Mouse (Mus musculus): ENCODE data around the gene Icmt.

Icmt gene

GRCm38 (mm10) chr4:152296874-152297861, at the start of gene Icmt:
Gene Icmt (plus strand): TSS chr4:152297227.
- peak; percentile 89 for DNase-seq (ENCODE audit: low read depth)

DNA sequence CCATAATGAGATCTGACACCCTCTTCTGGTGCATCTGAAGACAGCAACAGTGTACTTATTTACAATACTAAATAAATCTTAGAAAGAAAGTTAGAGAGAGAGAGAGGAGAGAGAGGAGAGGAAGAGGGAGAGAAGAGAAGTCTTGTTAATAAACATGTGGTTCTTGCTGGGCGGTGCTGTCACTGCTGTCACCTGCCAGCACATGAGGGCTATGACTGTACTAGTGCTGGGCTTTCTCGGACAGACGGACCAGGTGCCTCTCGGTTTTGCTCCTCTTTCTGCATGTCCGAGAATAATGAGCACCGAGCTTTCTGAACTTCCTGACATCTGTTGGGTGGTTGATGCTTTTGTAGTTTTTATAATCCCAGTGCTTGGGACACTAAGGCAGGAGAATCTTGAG, 46.4 kb upstream of the Icmt start:
- DNase-seq (ENCODE audit: low read depth), result no peak

- DNase-seq (ENCODE audit: low read depth), result no peak
Measured at GRCm38 (mm10) chr4:152253183-152253759, 43.8 kb upstream of the Icmt start.

- DNase-seq (ENCODE audit: low read depth), result no peak
Measured at GRCm38 (mm10) chr4:152257070-152257469, 40.0 kb upstream of the Icmt start.

DNA sequence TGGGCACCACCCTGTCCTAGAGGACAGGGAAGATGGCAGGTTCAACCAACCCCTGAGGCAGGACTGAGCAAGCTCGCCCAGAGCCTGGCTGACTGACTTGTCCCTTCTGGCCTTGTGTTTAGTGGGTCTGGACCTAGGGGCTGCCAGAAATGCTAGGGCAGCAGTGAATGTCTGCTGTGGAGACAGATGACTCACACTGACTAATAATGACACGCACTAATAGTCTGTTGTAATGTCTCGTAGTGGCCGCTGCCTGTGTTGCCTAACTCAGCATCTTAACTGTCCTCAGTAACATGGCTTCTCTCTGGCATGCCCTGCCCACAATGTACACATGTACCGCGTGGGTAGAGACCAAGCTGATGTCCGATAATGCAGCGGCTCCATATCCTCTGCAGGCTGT, 36.6 kb upstream of the Icmt start:
- DNase-seq (ENCODE audit: low read depth), result no peak

- no peak for DNase-seq (ENCODE audit: low read depth)
Measured at GRCm38 (mm10) chr4:152262187-152262586, 34.8 kb upstream of the Icmt start.

DNA sequence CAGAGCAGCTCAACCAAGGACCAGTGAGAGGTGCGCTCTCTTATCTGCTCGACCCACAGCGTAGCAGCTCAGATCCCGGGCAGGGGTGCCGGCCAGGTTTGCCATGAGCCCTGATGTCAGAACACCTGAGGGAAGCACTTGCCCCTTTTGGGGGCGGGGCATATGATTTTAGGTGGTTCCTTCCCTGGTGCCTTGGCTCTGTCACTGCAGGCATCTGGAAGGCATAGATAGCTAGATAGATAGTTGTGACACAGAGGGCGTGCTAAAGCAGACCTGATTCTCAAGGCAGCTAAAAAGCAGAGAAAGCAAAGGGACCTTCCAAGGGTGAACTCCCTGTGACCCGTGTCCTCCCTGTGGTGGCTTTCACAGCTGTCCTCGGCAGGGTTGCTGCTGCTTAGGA, 33.9 kb upstream of the Icmt start:
- DNase-seq (ENCODE audit: low read depth), result no peak

GRCm38 (mm10) chr4:152263512-152264176, 33.4 kb upstream of the Icmt start:
- DNase-seq (ENCODE audit: low read depth), result no peak

DNA sequence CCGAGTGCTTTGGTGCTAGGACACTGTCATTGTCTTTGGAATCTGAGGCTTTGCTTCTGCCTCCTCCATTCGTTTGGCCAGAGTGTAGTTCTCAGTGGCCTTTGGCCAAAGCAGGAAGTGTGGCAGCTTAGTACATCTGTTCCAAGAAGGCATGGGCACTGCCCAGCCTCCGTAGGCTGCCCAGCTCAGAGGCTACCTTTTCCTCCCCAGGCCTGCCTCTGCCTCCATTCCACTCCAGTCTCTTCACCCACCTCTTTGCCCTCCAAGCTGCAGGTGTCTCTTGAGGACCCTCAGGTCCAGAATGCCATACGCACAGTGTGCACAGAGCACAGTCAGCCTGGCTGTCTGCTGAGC, 32.9 kb upstream of the Icmt start:
- no peak for DNase-seq (ENCODE audit: low read depth)

DNA sequence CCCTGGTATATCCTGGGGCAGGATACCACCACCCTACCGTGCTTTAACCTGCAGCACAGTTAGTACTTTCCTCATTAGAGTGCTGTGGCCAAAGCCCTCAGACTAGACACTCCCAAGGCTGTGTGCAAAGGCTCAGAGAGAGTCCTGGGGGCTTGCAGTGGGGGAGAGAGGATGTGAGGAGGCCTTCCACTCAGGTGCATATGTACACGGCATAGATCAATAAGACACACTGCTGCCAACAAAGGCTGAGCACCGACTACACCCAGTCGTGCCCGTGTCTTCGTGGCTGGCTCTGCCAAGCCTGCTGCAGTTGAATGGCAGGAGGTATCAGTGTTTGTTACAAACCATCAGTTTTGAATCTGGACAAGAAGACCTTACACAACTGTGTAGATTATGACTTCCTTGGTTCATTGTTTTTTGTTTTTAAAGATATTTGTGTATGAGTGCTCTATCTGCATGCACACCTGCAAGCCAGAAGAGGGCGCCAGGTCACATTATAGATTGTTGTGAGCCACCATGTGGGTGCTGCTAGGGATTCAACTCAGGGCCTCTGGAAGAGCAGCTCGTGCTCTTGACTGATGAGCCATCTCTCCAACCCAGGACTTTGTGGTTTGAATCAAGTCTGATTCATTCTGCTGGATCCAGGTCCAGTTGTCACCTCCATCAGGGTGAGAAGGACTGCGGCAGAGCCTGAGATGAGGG, 32.0 kb upstream of the Icmt start:
- DNase-seq (ENCODE audit: low read depth), result no peak

DNA sequence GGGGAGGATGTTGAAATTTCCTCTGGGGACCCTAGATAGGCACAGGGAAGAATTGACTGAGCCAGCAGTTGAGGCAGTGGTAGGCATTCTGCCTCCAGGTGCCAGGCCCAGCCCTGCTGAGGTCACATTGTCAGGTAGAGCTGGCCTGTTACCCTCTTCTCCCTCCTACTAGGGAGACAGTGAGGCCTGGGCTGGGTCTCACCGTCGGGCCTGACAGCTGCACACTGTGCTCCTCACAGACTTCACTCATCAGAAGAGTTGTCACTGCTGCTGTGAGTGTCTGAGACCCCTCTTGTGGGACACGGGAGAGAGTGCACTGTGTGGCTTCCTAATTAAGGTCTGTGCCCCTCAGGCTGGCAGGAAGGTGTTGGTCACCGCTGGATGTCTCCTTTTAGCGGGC, 31.2 kb upstream of the Icmt start:
- DNase-seq (ENCODE audit: low read depth), result no peak

- DNase-seq (ENCODE audit: low read depth), result no peak
Measured at GRCm38 (mm10) chr4:152266236-152266895, 30.7 kb upstream of the Icmt start.

DNA sequence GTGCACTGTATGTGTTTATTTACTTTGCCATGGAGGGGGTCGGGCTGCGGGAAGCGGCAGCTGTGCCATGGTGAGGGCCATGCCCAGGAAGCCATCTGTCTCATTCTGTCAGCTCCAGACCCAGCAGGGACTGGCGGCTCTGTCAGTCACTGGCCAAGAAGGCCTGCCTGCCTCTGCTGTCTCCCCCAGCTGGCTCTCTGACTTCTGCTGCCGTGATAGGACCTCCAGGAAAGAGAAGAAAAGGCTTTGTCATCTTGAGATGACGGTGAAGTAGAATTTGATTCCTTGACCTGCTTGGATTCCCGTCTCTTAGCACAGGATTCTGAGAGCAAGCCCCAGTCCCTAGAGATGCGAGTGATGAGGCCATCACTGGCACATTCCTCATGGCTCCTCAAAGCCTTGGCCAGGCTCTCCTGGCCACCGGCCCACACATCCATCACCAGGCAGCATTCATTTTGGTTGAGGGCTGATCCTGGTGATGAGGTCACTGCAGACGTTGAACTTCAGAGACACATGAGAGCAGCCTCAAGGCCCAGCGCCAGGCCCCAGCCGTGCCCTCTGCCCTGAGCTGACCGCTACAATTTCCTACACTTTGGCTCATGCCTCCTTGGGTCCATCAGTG, 29.2 kb upstream of the Icmt start:
- DNase-seq (ENCODE audit: low read depth), result no peak

- no peak for DNase-seq (ENCODE audit: low read depth)
Measured at GRCm38 (mm10) chr4:152269967-152270366, 27.1 kb upstream of the Icmt start.

DNA sequence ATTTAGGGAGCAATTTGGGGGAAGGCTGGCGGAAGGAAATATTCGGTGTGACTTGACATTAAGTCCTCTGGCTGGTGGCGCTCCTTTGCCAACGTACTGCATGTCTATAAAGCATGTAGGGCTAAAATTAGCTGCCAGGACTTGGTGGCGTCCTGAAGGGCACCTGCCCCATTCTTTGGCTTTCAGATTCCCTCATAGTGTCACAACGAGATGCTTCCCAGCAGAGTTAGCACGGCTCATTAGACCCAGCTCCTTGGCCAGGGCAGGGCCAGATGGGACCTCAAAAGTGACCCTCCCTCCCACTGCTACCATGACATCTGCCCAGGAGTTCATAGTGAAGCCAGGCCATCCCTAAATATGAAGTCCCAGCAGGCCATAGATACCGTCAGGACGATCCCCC, 26.4 kb upstream of the Icmt start:
- DNase-seq (ENCODE audit: low read depth), result no peak

- no peak for DNase-seq (ENCODE audit: low read depth)
Measured at GRCm38 (mm10) chr4:152271334-152271733, 25.7 kb upstream of the Icmt start.

DNA sequence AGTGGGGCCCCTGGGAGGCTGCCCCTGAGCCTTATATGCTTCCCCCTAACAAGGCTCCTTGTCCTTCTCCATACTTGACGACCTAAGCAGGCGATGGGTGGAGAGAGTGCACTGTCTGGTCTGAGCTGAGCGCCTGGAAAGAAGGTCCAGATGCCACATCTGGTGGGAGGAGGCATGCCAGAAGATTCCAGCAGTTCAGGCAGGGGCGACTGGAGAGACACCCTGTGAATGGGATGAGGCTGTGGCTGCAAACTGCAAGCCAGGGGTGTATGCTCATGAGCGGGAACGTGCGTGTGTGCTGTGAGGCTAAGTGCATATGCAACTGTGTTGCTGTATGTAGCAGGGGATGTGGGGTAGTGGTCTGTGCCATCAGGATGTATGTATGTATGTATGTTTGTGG, 25.0 kb upstream of the Icmt start:
- no peak for DNase-seq (ENCODE audit: low read depth)

GRCm38 (mm10) chr4:152272449-152273049, 24.5 kb upstream of the Icmt start:
- no peak for DNase-seq (ENCODE audit: low read depth)

DNA sequence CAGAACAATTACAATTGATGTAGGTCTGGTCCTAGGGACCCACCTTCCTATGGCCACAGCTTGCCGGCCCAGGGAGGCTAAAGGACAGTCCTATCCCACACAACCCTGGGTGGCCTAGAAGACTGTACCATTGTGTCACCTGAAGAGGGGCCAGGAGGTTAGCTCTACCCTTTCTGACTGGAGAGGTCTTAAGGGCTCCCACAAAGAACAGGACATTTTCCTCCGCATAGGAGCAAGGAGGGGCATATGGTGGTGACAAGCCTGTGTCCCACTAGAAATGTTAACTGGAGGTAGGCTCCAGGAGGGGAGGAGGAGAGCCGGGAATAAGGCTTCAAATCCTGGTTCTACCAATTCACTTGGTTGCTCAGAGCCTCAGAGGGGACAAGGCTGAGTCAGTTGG, 23.8 kb upstream of the Icmt start:
- no peak for DNase-seq (ENCODE audit: low read depth)

- no peak for DNase-seq (ENCODE audit: low read depth)
Measured at GRCm38 (mm10) chr4:152273621-152274236, 23.3 kb upstream of the Icmt start, which contains the start of gene Gpr153. Gene Gpr153 (plus strand): TSS chr4:152274232.
